Mouse (Mus musculus) thymus, adult 18-20 months (tissue): ENCODE results near the gene 3110082J24Rik.
"Not testable (repeated sequence)": the region's sequence is repeated elsewhere in the genome, so short reads cannot be mapped to it uniquely, and the experiment has no call there.

Experiments used
- DNase-seq, 2 experiments: peaks; one replicate each; pipeline ENCODE4 v3.0.0; 2022; ENCODE audit warnings: mixed read lengths in 2 of 2

Gene 3110082J24Rik

DNA sequence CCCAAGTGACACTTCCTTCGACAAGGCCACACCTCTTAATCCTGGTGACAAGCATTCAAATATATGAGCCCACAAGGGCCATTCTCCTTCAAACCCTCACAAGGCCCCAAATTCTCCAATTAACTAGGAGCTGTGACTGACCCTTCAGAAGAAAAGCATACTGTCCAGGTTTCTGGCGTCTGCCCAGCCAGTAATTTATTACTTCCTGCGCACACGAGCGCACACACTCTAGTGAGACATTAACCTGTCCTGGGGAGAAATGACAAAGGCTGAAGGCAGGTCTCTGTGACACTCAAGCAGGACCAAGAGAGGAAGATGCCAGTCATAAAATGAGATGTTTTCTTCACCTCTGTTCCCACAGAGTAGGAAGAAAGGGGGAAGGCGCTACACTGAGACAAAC lies 38.2 kb downstream of the 3110082J24Rik start:
- no peak for DNase-seq

DNA sequence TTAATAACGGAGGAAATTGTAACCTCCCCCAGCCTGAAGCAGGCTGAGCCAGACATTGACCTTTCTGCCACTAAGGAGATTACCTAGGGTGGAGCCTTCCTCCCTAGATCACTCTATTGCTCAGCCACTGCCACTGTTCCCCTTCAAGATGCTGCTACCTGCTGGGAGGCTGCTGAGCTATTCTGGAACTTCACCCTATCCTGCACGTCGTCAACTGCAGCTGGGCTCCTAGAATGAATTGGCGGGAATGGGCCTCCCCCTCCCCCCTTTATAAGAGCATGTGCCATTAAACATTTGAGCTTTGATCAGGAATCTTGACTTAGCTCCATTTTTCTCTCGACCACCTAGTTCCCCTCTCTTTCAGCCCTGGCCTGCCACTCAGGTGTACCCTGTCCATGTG lies 46.3 kb downstream of the 3110082J24Rik start:
- DNase-seq = not testable (repeated sequence)

DNA sequence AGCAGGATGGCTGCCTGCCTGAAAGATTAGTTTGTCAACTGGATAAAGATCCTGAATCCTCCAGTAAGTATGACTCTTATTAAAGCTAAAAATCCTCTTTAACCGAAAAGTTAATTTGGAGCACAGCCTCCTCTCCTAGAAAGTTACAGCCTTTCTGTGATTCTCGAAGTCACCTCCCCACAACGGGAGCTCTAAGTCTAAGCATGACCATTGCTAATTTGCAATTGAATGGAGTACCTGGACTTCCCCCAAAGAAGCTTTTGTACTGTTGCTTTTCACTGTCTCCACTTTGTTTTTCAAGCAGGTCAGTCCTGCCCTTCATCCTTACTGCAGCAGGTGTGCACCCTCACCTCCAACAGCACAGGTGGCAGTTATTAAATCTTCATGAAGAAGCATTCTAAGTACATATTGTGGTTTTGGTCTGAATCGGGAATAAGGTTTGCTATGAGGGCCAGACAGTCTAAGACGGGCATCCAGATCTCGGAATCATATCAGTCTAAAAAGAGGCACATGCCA lies 47.6 kb downstream of the 3110082J24Rik start:
- DNase-seq = no peak
